Mouse (Mus musculus): ENCODE measurements around the gene Ddah1.

- TF ChIP-seq CTCF (IDR thresholded peaks at IDR 0.05; ENCODE audit: low read depth, low read length) (no peak), EP300 (IDR thresholded peaks at IDR 0.05; ENCODE audit: insufficient read depth, low read depth, low read length) (no peak)
These were observed 114.8 kb downstream of the Ddah1 start for GRCm38 (mm10) chr3:145873271-145873670.

Measured in ES-Bruce4 (cell line).